Mouse (Mus musculus) testis, adult 2 months (tissue): ENCODE results near the gene St7. TPM values are rescaled to one million over a fixed set of nuclear protein-coding genes. Genes with fewer than 3 reads are reported as not detected.
A peak's percentile ranks its signal among the peaks of the same experiment; 100 is the strongest.

Experiments
- H3K27ac ChIP-seq: fragments of 200-500 bp; 2 replicates; pipeline ENCODE4 v1.5.1; 2012; ENCODE audit warnings: low read depth, low read length; ENCODE audit not compliant: control insufficient read depth, insufficient read depth
- H3K27me3 ChIP-seq: fragments of 200-500 bp; 2 replicates; pipeline ENCODE4 v1.6.1; 2012; ENCODE audit warnings: mild to moderate bottlenecking, low read length, moderate library complexity; ENCODE audit not compliant: control insufficient read depth, insufficient read depth
- H3K36me3 ChIP-seq: fragments of 200-500 bp; 2 replicates; pipeline ENCODE4 v1.6.1; 2012; ENCODE audit warnings: mild to moderate bottlenecking, low read length; ENCODE audit not compliant: control insufficient read depth, insufficient read depth
- H3K4me1 ChIP-seq: fragments of 200-500 bp; 2 replicates; pipeline ENCODE4 v1.6.1; 2012; ENCODE audit warnings: low read length; ENCODE audit not compliant: control insufficient read depth, insufficient read depth
- H3K4me3 ChIP-seq: fragments of 200-500 bp; 2 replicates; pipeline ENCODE4 v1.5.1; 2012; ENCODE audit warnings: low read depth, mild to moderate bottlenecking, low read length, moderate library complexity, mixed read lengths; ENCODE audit not compliant: control insufficient read depth
- CTCF ChIP-seq: fragments of 200-500 bp; IDR thresholded peaks from 2 replicates; pipeline ENCODE4 v1.5.1; 2012; ENCODE audit warnings: low read depth, mild to moderate bottlenecking, inconsistent platforms, low read length, moderate library complexity; ENCODE audit not compliant: control insufficient read depth, insufficient read depth, insufficient replicate concordance
- POLR2A ChIP-seq: fragments of 200-500 bp; IDR thresholded peaks from 2 replicates; pipeline ENCODE4 v1.6.1; 2012; ENCODE audit warnings: low read depth, mild to moderate bottlenecking, inconsistent platforms, low read length, moderate library complexity; ENCODE audit not compliant: control insufficient read depth
- polyA plus RNA-seq: library from polyadenylated mRNA; depleted of rRNA; stranded (reverse); fragments of >200 nt; gene quantifications from 2 replicates; pipeline ENCODE4 v1.2.3, GENCODE M21; 2012

The St7 gene
- polyA plus RNA-seq, 1 experiment, result 16.1 TPM

- H3K36me3 ChIP-seq, result no peaks in the 10 kb centered on the region
- no peaks in the 10 kb centered on the region for H3K27me3 ChIP-seq
- H3K4me3 ChIP-seq, result no peak overlapping the region
- H3K27ac ChIP-seq, result no peak overlapping the region
- TF ChIP-seq POLR2A (no peak), CTCF (no peak)
- no peaks in the 10 kb centered on the region for H3K4me1 ChIP-seq
Measured at GRCm38 (mm10) chr6:17917233-17917632, 224.5 kb downstream of the St7 start.

DNA sequence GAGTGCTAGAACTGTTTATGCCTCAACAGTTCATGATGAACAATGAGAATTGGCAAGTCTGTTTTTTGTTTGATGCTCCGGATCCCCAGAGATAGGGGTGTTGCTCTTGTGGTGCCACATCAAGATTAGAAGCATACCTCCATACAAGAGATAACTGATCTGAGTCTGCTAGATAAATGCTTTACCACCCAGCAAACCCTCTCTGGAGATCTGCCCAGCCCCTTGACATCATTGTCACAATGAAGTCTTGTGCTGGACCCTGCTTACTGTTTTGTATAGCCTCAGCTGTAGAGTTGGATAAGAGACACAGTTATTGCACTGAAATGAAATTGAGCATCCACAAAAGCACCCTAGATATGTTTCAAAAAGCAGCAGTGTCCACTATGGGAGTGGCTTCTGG, 229.4 kb downstream of the St7 start:
- Histone ChIP-seq H3K36me3 (no peaks in the 10 kb centered on the region), H3K4me1 (no peaks in the 10 kb centered on the region), H3K4me3 (no peak overlapping the region), H3K27ac (no peak overlapping the region), H3K27me3 (no peaks in the 10 kb centered on the region)
- TF ChIP-seq POLR2A (no peak), CTCF (no peak)

- no peak overlapping the region for H3K27ac ChIP-seq
- H3K36me3 ChIP-seq, result no peaks in the 10 kb centered on the region
- no peak for TF ChIP-seq CTCF
- TF ChIP-seq POLR2A, result no peak
- no peaks in the 10 kb centered on the region for H3K4me1 ChIP-seq
- no peak overlapping the region for H3K4me3 ChIP-seq
- H3K27me3 ChIP-seq, result no peaks in the 10 kb centered on the region
Measured at GRCm38 (mm10) chr6:17922967-17923366, 230.2 kb downstream of the St7 start.

DNA sequence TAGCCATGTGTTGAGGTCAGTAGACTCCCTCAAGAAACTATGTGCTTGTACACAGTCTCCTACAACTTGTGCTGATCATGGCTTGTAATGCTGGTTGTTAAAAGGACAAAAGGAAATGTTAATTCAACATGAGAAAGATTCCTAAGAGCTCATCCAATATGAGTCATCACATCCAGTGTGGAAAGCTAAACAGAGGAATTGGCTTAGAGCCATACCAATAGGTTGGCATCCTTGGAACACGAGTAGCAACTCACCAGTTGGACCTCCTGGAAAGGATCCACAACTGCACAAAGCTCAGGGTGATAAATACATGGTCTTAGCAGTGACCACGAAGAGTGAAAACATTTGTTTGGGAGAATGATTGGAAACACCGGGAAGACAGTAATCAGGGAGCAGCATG, 230.6 kb downstream of the St7 start:
- TF ChIP-seq CTCF (no peak), POLR2A (no peak)
- H3K27me3 ChIP-seq, result no peaks in the 10 kb centered on the region
- H3K36me3 ChIP-seq, result no peaks in the 10 kb centered on the region
- no peak overlapping the region for H3K27ac ChIP-seq
- H3K4me3 ChIP-seq, result no peak overlapping the region
- no peaks in the 10 kb centered on the region for H3K4me1 ChIP-seq

- Histone ChIP-seq H3K27me3 (no peaks in the 10 kb centered on the region), H3K4me3 (no peak overlapping the region), H3K36me3 (no peaks in the 10 kb centered on the region), H3K27ac (no peak overlapping the region), H3K4me1 (no peaks in the 10 kb centered on the region)
- TF ChIP-seq CTCF, result no peak
- no peak for TF ChIP-seq POLR2A
Measured at GRCm38 (mm10) chr6:17923894-17924505, 231.3 kb downstream of the St7 start.

DNA sequence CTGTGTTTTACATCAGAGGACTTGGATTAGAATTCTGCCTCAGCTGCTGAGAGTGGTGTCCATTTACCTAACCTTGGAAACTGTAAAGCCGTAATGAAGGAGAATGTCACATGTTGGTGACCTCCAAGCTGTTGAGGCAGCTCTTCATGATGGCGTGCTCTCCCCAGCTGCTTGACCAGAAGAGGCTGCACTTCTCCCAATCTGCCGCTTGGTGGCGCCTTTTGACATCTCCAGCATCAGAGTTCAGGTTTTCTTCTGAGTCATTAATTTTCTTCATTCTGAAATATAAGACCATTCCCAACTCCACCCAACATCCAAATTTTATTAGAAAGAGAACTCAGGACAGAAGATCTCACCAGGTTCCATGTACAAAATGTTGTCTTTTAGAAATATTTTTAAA, 232.5 kb downstream of the St7 start:
- no peaks in the 10 kb centered on the region for H3K27me3 ChIP-seq
- no peaks in the 10 kb centered on the region for H3K36me3 ChIP-seq
- no peak overlapping the region for H3K27ac ChIP-seq
- H3K4me1 ChIP-seq, result no peaks in the 10 kb centered on the region
- no peak for TF ChIP-seq POLR2A
- TF ChIP-seq CTCF, result peak; percentile 69; the same call in 1 of the 2 replicates
- no peak overlapping the region for H3K4me3 ChIP-seq

DNA sequence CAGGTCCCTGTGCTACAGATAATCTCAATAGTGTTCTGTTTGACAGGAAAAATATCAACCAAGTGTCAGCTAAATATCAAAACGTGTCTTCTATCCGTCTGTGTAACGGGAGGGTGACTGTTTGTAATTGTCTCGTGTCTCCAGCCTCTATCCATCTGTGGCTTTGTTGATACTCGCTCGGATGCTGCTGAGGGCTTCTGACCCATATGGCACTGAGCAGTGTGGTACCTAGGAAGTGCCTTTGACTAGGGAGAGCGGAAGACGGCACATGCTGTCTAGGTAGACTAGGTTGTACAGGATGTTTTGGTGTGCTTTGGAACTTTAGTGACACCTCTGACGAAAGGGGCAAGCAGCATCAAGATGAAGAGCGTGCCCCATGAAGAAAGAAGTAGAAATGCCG, 235.0 kb downstream of the St7 start:
- no peak overlapping the region for H3K27ac ChIP-seq
- TF ChIP-seq POLR2A, result no peak
- no peaks in the 10 kb centered on the region for H3K27me3 ChIP-seq
- H3K36me3 ChIP-seq, result no peaks in the 10 kb centered on the region
- no peaks in the 10 kb centered on the region for H3K4me1 ChIP-seq
- no peak overlapping the region for H3K4me3 ChIP-seq

DNA sequence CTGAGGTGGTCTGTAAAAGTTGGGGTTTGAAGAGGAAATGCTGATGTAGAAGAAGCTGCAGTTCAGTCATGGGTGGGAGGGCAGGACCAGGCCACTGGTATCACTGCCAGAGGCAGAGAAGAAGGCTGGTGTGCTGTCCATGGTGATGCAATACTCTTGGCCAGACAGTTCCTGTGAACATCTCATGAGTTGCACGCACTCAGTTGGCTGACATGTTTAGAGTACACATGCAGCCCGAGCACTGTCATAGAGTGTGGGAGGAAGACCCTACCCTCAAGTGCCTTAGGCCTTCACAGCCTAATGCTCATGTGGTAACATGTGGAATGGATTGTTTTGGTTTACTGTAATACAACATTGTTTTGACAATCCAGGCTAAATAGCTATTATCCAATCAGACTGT, 238.5 kb downstream of the St7 start:
- H3K27ac ChIP-seq, result no peak overlapping the region
- no peaks in the 10 kb centered on the region for H3K27me3 ChIP-seq
- no peak for TF ChIP-seq POLR2A
- no peak for TF ChIP-seq CTCF
- no peak overlapping the region for H3K4me3 ChIP-seq
- no peaks in the 10 kb centered on the region for H3K4me1 ChIP-seq
- H3K36me3 ChIP-seq, result no peaks in the 10 kb centered on the region
